Mouse (Mus musculus): ENCODE results near the gene Pou6f2. TPM values are rescaled to one million over a fixed set of nuclear protein-coding genes. Genes with fewer than 3 reads are reported as not detected.

Gene Pou6f2
- total RNA-seq, 2 experiments from 2014 or later: 1.8 to 2.5 TPM

DNA sequence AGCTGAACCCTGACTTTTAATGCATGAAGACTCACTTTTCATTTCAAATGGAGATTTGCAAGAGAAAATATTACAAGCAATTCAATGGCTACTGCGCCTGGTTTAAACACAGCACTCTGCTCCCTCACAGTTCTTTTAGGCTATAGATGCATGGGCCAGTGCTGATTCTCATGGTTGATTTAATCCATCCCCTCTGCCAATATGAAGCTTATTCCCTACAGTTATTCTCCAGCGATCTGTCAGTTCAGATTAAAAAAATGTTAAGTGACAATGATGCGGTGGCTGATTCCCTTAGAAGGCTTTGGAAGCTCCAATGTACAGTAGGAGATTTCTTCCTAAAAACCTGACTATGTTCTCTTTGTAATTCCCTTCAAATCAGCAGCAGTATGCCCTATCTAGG is 144.4 kb downstream of the Pou6f2 start:
- no peak for DNase-seq (ENCODE audit: extremely low spot score in 1 of 2, low spot score in 1 of 2)

DNA sequence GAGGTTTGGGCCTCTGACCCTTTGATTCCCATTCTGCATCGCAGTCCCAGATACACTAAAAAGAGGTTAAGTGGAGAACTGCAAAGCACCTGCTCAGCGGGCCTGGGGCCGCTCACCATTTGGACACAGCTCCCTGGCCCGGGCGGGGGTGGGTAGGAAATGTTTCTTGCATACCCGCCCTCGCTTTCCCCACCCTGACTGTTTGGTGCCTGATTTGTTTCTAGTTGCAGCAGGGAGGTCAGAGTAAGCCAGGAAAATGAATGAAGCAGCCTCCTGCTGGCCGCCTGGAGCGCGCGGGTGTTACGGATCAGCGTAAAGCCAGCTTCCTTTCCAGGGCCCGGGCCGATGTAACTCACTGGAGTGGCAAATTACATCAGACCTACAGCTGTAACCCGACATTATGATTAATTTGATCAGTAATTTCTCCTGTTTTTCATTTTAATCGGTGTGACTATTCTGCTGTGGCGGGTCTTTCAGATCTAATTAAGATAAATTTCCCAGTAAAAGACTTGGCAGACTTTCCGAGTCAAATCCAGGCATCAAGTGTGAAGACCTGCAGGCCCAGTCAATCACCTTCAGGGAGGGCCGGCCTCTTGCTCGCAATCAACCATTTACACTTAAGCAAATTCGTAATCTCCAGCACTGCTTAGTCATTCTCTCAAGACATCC is 178.8 kb downstream of the Pou6f2 start:
- DNase-seq (ENCODE audit: extremely low spot score in 1 of 2, low spot score in 1 of 2): peak; percentile 8 to 14

DNA sequence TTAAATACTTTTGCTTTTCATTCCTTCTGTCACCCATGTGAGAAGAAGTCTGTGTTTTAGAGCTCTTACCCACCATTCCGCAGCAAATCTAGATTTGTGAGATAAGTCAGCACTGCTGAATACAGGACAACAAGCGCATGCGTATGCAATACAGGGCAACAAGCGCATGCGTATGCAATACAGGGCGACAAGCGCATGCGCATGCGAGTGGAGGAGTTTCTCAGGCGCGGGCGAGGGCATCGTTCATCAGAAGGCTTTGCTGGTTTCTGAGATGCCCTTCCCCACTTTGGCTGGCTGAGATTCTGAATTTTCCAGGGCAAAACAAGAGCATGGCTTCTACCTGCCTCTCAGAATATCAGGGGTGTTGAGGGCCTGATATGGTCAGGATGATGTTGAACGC is 186.2 kb downstream of the Pou6f2 start:
- DNase-seq (ENCODE audit: extremely low spot score in 1 of 2, low spot score in 1 of 2): no peak

DNA sequence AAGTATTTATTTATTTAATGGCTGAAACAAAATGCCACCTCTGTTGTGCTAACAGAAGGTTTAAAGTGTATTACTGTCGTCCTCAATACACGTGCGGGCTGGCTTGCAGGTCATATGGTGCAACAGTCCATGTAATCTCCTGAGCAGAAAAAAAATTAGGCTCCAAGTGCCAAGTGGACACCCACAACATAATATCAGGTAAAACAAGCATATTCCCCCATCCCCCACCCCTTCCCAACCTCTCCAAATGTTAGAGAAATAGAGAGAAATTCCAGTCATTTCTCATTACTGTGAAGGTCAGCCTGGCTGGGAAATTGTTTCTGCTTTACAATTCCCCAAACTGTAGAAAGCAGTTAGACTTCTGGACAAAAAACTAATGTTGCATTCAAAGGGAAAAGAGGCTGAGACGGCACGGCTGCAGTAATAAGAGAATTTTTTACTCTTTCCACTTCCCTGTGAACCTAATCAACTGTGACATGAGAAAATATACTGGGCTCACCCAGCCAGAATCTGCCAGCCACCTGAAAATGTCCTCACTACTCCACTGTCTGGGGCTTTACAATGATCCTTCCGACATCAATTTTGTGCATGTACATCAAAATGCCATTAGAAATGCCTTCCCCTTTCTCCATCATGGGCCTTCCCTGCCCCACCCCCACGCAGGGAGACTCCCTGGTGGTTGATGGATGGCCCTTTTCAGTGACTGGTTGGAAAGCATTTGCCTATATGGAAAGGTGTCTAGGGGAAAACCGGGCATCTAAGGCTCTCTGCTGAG is 192.8 kb downstream of the Pou6f2 start:
- DNase-seq (ENCODE audit: extremely low spot score in 1 of 2, low spot score in 1 of 2): no peak

DNA sequence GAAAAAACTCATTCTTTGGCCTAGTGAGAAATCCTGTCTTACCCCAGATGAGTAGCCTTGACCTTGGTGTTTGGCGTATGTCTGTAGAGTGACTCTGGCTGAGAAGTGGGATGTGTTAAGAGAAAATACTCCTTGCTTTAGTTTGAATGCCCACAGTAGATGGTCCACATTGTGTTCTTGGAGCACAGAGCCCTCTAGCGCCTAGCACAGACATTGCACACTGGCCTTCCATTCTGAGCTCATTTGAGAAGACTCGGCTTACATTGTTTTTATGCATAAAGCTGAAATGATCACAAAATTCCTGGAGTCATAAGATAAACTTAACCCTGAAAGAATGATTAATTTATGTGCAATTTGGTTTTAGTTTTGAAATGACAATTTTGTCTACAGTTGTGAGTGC is 223.5 kb downstream of the Pou6f2 start:
- peak in 1 of 2 experiments; percentile 14 for DNase-seq (ENCODE audit: extremely low spot score in 1 of 2, low spot score in 1 of 2)

DNA sequence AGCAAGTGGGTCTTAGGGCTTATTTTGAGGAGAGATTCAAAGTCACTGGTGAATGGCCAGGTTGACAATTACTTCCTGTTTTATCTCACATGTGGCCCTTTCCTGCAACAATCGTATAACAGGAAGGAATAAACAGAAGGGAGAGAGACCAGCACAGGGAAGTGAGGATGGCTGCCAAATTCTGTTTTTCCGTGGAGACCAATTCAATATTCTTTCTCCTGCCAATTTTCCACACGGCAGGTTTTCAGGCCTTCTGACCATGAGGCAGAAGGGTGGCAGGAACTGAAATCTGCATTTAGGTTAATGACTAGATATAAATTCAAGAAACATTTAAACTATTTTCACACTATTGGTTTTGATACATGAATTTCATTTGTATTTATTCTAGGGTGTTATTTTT is 224.5 kb downstream of the Pou6f2 start:
- DNase-seq (ENCODE audit: extremely low spot score in 1 of 2, low spot score in 1 of 2): no peak

DNA sequence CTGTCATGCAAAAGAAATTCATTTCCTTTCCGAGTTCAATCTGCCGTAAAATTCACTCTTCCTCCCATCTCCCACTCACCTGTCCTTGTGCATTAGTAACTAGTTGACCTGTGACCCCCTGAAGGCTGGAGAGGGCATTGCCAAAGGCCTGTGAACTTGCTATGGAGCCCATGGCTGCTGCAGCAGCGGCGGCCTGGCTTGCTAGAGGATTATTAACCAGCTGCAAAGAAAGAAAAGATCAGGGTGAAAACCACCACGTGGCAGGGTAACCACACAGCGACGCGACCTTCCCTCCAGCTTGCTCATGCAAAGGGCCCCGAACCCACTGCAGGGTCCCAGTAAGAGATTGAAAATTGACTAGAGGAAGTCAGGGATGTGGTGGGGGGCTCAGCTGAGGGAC is 225.2 kb downstream of the Pou6f2 start:
- no peak for DNase-seq (ENCODE audit: extremely low spot score in 1 of 2, low spot score in 1 of 2)

DNA sequence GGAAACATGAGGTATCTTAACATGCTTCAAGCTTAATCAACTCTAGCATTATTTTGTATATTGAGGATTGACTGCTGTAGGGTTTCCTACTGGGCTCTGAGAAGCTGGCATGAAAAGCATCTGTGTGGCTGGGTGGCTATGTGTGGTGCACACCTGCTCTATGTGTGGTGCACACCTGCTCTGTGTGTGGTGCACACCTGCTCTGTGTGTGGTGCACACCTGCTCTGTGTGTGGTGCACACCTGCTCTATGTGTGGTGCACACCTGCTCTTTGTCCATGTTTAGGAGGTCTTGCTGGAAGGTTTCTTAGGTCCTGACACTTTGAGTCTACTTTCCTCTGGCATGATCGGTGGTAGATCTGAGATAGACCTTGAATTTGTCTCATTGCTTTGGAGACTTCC is 233.3 kb downstream of the Pou6f2 start:
- no peak for DNase-seq (ENCODE audit: extremely low spot score in 1 of 2, low spot score in 1 of 2)

DNA sequence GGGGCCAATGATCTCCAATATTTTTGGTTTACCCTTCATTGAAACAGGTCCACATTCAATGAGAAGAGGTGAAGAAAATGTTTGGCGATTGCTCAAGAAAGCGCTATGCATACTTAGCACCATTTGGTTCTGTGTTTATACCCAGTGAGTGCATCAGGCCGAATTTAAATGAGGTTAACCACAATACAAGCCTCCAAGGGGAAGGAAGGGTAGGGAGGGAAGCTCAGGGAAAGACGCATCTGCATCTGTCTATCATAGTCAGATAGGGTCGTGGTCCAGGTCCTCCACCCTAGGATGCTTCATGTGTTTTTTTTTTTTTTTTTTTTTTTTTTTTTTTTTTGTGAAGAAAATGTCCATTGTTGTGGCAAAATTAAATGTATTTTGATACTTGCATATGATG is 236.9 kb downstream of the Pou6f2 start:
- no peak for DNase-seq (ENCODE audit: extremely low spot score in 1 of 2, low spot score in 1 of 2)

DNA sequence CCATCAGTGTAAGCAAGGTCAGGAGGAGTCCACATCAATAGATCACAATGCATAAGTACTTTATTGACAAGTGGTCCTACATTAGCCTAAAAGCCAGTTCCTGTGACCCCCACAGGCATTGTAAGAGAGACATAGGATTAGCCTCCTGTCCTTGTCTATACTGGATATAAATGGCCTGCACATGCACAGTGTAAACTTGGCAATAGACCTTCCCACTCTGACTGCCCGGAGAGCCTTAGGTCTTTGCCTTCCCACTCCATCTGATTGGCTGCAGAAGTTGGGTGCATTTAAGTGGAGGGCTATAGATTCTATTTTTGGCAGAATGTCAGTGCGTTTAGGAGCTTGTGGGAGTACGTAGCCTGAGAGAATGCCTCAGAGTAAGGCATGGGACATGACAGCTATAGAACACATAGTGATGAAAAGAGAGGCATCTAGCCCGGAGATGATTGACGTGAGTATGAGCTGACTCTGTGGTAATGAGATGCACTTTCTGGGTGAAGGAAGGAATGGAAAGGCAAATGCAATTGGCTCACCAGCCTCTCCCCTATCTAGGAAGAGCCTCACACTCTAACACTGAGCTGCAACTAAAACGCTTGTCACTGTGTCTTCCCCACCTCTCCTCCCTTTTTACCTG is 243.4 kb downstream of the Pou6f2 start:
- DNase-seq (ENCODE audit: extremely low spot score in 1 of 2, low spot score in 1 of 2): no peak

DNA sequence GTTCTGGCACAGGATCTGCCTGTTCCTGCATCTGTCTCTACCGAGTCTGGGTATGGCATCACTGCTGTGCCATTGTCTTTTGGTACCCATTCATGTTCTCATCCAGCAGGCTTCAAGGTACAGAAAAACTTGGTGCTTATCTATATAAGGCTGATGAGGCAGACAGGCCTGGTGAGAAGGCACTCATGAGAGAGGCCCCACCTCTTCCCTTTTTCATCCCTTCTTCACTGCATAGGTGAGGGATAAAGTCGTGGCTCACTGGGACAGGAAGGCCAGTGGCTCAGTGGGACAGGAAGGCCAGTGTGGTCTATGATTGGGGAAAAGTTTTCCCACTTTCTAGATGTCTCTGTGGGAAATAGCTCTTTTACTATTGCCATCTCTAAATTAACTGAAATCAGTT is 263.8 kb downstream of the Pou6f2 start:
- no peak for DNase-seq (ENCODE audit: extremely low spot score in 1 of 2, low spot score in 1 of 2)

DNA sequence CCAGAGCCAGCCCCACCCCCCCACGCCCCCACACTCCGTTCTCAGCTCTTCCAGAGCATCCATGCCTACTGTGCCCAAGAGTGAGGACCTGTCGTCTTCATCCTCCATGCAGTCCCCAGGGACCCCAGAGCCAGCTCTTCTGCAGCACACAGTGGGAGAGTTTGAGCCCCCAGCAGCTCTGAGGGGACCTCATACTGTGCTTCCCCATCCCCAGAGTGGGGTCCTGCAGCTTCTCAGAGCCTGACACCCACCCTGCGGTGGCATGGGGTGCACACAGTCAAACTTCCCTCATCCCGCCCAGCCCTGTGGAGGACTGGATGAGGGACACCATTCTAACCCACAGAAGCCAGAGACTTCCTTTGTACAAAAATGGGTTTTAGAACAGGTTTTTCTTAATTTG is 264.3 kb downstream of the Pou6f2 start:
- DNase-seq (ENCODE audit: extremely low spot score in 1 of 2, low spot score in 1 of 2): no peak

DNA sequence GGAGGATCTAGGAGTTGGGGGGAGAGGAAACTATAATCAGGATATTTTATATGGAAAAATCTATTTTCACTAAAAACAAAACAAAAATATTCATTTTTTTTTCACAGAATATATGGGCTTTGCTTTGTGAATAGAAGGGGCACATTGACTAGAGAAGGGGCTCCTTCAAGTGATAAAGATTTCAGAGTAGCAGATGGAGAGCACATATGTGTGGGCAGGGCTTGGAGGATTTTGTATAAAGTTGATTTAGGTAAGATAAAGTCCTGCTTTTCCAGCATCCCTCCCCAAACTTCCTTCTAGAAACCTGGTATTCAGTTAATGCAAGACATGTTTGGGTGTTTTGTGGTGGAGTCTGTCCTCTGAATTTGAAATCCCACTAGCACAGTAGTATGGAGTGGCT is 266.2 kb downstream of the Pou6f2 start:
- DNase-seq (ENCODE audit: extremely low spot score in 1 of 2, low spot score in 1 of 2): no peak

DNA sequence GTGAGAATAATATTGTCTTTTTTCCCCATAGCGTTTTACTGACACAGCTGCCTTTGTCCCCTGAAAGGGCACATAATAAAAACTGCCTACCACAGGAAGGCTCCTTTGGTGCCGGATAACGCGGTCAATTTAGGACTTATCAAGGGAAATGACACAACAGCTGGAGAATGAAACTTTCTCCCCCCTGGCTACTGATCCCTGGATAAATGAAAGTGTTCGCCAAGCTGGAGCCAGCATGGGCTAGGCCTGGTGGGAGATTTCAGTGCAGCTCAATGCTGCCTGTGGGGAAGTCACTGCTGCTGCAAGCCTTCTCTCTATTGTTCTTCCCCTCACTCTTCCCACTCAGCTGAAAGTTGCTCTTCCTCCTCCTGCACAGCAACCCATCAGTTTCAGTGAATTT is 267.8 kb downstream of the Pou6f2 start:
- DNase-seq (ENCODE audit: extremely low spot score in 1 of 2, low spot score in 1 of 2): no peak

DNA sequence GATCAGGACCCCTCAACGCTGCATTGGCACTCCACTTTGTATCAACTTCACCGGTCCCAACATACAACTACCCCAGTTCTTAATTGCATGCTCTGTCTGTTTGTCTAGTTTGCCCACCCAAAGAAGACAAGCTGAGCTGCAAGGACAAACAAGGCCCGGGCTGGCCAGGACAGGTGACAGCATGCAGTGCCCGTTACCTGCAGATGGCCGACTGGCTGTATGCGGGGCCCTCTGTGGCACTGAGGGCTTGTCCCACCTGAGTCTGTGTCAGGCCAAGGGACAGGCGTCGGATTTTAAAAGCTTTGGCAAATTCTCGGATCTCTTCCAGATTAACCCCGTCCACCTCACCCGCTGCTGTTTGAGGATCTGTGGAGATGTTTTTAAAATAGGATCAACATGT is 268.7 kb downstream of the Pou6f2 start:
- DNase-seq (ENCODE audit: extremely low spot score in 1 of 2, low spot score in 1 of 2): no peak

DNA sequence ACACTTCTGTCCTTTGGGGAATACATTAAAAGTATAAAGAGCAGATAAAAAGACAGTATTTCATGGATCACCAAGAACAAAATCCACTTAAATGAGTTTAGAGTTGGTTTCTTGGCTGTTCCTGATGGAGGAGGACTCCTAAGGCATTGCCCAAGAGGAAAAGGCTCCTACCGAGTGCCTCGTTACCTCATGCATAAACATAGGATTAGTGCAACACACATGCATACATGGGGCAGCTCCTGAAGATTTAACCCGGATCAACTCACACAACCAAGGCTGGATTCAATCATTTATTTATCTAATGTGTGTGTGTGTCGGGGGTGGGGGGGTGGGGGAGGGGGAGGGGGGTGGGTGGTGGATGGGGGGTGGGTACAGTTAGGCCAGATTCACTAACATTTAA is 269.4 kb downstream of the Pou6f2 start:
- DNase-seq (ENCODE audit: extremely low spot score in 1 of 2, low spot score in 1 of 2): no peak

DNA sequence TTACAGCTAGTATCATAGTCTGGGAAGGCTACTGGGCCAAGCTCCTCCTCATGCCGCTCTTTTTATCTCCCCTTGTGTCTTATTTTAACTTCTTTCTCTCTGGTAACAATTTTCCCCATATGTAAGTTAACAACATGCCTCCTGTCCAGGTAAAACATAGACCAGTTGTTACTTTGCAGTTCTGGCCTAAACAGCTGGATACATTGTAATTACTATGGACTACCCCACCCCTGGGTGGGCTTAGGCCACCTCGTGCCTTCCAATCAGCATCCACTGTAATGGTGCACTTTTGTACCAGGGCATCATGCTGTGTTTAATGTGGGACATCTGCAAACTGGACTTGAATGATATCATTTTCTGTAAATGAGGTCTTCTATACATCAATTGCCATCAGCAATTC is 271.4 kb downstream of the Pou6f2 start:
- DNase-seq (ENCODE audit: extremely low spot score in 1 of 2, low spot score in 1 of 2): no peak

DNA sequence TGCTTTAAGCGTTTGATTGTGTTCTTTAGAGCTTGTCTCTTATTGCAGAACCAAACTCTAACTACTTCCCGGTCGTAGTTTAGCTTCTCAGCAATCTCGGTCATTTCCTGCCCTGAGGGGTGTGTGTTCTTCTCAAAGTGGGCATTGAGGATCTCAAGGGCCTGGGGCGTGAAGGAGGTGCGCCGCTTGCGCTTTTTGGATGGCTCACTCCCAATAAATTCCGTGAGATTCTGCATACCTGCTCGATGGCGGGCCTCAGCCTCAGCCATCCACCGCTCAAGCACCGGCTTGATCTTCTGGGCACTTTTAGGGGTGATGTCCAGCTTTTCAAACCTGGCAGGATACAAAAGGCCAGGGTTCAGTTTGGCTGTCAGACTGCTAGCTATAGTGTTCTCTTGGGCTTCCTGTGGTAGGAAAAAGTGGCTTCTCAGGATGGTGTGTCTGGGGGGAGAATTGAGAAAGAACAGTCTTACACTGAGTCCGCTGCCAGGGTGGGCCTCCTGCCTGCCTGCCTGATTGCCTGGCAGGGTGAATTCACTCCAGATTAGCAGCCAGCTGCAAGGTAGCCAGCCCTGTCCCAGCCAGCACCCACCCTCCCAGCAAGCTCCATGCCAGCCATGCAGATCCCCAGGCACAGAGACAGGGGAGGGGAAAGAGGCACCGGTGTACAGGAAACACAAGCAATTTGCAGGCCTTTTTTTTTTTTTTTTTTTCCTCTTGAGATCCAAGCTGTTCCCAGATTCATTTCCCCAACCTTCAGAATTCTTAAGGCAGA is 272.1 kb downstream of the Pou6f2 start:
- DNase-seq (ENCODE audit: extremely low spot score in 1 of 2, low spot score in 1 of 2): peak in 1 of 2 experiments; percentile 18

DNA sequence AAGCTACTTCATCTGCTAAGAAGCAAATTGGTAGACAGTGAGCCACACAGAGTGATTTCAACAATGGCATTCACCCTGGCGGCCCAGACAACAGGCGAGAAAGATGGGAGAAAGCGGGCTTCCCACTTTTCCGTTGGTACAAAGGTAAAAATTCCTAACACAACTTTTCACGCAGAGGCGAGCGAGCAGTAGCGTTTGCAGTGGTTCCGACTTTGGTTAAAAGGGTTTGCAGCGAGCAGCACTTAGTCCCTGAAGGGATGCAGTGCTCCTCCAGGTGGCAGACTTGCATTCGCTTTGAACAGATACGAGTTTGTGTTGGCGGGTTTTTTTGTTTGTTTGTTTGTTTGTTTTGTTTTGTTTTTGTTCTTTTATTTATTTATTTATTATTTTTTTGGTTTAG is 273.1 kb downstream of the Pou6f2 start:
- DNase-seq (ENCODE audit: extremely low spot score in 1 of 2, low spot score in 1 of 2): peak; percentile 28 to 60

DNA sequence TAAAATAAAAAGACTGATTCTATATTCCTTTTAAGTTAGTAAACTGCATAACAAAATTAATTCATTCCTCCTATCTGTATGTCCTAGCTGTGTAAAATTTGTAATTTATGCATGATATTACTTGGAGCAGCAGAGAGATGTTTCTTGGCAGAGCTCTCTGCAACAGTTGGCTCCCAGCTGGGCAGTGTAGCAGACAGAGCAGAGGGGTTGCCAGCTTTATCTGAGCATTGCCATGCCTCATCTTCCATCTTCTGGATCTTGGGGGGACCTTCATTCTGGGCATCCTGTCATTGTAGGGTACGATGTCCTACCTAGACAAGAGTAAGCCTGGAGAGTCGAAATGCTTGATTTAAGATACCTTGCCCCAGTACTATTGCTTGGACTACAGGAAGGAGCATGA is 277.1 kb downstream of the Pou6f2 start:
- no peak for DNase-seq (ENCODE audit: extremely low spot score in 1 of 2, low spot score in 1 of 2)
